Mouse (Mus musculus): ENCODE data around the gene Oxtr.

GRCm38 (mm10) chr6:112461459-112461858 lies 28.3 kb downstream of the Oxtr start:
- TF ChIP-seq CTCF (IDR thresholded peaks at IDR 0.05; ENCODE audit: low read depth) (no peak), EP300 (optimal IDR thresholded peaks at IDR 0.05) (no peak)
